Mouse (Mus musculus) adrenal gland, adult 2 months (tissue): ENCODE data around the gene Mgrn1. TPM values are rescaled to one million over a fixed set of nuclear protein-coding genes. Genes with fewer than 3 reads are reported as not detected.

Source experiments
- DNase-seq: peaks from one replicate; pipeline ENCODE4 v3.0.0; 2021
- polyA plus RNA-seq: library from polyadenylated mRNA; depleted of rRNA; stranded (reverse); fragments of >200 nt; gene quantifications from 2 replicates; pipeline ENCODE4 v1.2.3, GENCODE M21; 2012
- total RNA-seq, 2 experiments: library from RNA; stranded (reverse); gene quantifications; 2 replicates each; pipeline ENCODE4 v1.2.3; 2021

Gene Mgrn1
- total and polyA plus RNA-seq, 3 experiments, result 79.3 to 157 (median 87.4) TPM

GRCm38 (mm10) chr16:4878192-4878885 is 7.7 kb upstream of the Mgrn1 start:
- peak; percentile 43 for DNase-seq

- DNase-seq, result peak; percentile 34
These were observed 6.8 kb upstream of the Mgrn1 start for GRCm38 (mm10) chr16:4879101-4879707.

DNA sequence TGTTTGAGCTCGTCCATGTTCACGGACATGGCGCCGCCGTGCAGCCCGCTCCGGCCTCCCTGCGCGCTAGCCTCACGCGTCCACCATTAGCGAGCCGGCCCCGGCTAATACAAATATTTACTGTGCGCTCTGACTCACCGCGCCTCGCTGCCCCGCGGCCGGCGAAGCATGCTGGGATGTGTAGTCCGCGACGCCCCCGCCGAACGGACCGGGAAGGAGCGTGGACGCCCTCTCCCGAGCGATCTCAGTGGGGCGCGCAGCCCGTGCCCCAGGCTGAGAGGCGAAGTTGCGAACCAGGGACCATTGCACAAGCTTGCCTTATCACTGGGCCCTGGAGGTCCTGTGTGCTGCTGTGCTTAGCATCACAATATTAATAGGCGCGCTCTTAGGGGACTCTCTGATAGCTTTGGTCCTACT is 6.3 kb upstream of the Mgrn1 start:
- DNase-seq, result peak; percentile 94

- DNase-seq, result peak; percentile 98
These were observed 5.8 kb upstream of the Mgrn1 start, which contains the start of gene Ubald1 for GRCm38 (mm10) chr16:4880136-4880825. Gene Ubald1 (minus strand): TSS chr16:4880315.

GRCm38 (mm10) chr16:4881400-4882351 is 4.4 kb upstream of the Mgrn1 start:
- no peak for DNase-seq

- DNase-seq, result no peak
These were observed 1.1 kb upstream of the Mgrn1 start for GRCm38 (mm10) chr16:4884930-4885329.

- DNase-seq, result no peak
These were observed 606 bp downstream of the Mgrn1 start for GRCm38 (mm10) chr16:4886690-4887020.

- DNase-seq, result no peak
These were observed 4.2 kb downstream of the Mgrn1 start for GRCm38 (mm10) chr16:4890201-4890709.

DNA sequence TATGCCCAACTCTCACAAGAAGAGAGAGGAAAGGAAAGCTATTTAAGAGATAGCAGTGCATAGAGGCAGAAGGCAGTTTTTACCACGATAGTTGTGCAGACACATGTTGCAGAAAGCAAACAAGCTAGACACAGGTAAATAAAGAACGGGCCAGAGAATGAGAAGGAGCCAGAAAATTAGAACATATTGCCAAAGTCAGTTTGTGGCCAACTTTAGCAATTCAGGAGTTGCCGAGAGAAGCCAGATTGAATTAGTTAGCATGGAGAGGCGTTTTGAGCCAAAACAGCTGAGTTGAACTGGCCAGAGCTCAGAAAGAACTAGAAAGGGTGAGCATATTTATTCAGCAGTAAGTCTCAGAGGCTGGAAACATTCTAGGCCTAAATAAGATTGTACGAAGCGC is 6.1 kb downstream of the Mgrn1 start:
- DNase-seq, result no peak

DNA sequence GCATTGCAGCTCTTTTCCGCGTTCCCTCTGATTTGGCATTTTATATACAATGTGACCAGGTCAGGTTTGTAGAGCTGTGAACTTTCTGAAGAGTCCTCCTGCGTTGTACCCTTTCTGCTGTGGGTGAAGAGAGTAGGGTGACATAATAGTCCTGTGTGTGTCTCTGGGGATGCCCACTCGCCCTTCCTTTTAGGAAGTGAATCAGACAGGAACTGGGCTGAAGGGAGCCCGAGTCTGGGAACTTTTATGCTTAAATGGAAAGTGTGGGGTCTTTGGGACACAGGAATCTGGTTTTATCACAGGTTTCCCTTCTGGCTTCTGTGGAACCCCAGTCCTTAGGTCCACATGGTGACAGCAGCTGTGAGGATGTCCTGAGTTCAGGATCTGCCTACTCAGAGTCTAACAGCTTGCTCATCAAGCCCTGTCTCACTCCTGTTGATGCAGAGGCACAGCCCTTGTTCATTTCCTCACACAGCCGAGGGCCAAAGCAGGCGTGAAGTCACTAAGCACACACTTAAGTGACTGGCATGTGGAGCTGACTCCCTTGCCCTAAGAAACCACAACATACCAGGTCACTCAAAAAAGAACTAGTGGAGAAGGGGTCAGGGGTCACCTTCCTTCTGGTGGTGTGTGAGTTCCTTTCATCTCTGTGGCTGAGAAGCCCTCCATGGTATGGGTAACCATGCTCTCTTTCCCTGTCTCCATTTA is 8.3 kb downstream of the Mgrn1 start:
- no peak for DNase-seq

GRCm38 (mm10) chr16:4896249-4897027 is 10.4 kb downstream of the Mgrn1 start:
- DNase-seq, result peak; percentile 59

GRCm38 (mm10) chr16:4897146-4897730 is 11.2 kb downstream of the Mgrn1 start:
- DNase-seq, result no peak

DNA sequence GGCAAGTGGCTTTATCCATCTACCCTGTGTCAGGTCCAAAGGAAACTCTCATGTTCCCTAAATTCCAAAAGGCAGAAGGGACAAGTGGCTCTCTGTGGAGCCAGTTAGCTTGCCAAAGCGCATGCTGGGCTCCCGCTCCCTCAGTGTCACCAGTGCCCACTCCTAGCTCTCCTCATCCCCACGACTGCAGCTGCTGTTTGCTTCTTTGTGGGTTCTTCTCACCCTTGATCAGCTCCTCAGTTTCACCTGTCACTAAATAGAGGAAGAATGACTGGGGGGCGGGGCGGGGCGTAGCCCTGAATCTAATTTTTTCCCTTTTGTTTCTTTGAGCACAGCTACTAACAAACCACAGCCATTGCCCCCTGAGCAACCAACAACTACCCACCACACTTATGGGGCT is 12.8 kb downstream of the Mgrn1 start:
- no peak for DNase-seq

GRCm38 (mm10) chr16:4899711-4900110 is 13.7 kb downstream of the Mgrn1 start:
- no peak for DNase-seq

GRCm38 (mm10) chr16:4901167-4901566 is 15.1 kb downstream of the Mgrn1 start:
- DNase-seq, result no peak

GRCm38 (mm10) chr16:4902390-4902789 is 16.3 kb downstream of the Mgrn1 start:
- DNase-seq, result no peak

DNA sequence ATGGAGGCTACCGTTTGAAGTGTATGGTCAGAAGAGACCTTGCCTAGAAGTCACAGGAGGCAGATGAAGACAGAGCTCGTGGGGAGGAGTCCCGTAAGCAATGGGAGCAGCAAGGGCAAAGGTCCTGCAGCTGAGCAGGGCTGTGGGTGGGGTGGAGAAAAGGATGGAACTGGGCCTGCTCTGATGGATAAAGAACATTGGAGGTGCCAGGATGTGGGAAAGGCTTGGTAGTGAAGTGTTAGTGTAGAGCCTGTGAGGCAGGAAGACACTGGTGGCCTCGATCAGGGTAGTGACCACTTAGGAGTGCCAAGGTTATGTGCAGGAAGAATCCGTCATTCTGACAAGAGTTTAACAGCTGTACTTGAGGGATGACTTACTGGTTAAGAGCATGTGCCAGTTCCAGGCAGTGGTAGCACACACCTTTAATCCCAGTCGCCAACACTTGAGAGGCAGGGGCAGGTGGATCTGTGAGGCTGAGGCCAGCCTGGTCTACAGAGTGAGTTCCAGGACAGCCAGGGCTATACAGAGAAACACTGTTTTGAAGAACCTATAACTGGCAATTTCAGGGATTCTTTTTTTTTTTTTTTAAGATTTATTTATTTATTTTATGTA is 17.5 kb downstream of the Mgrn1 start:
- peak; percentile 52 for DNase-seq

GRCm38 (mm10) chr16:4904878-4905277 is 18.8 kb downstream of the Mgrn1 start:
- DNase-seq, result no peak

DNA sequence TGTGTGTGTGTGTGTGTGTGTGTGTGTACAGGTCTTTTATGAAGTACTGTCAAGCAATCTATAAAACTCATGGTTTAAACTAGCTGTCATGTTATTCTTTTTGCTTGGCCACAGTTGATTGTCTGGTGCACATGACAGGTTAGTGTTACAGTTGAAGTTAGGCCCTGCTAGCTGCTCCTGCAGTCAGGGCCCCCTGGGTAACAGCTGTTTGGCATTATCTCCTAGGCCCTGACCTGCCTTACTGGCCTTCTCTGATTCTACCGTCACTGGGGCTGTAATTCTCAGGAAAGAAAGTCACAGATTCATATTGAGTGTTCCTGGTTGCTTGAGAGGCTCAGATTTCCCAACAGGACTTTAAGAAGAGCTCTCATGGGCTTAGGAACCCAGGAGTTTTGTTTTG is 19.5 kb downstream of the Mgrn1 start:
- DNase-seq, result no peak

GRCm38 (mm10) chr16:4906559-4906958 is 20.5 kb downstream of the Mgrn1 start:
- DNase-seq, result no peak
